Mouse (Mus musculus): ENCODE measurements around the gene Ralb. TPM values are rescaled to one million over a fixed set of nuclear protein-coding genes. Genes with fewer than 3 reads are reported as not detected.

Gene Ralb
- polyA plus RNA-seq, 1 experiment from 2014 or later: 43.9 TPM

DNA sequence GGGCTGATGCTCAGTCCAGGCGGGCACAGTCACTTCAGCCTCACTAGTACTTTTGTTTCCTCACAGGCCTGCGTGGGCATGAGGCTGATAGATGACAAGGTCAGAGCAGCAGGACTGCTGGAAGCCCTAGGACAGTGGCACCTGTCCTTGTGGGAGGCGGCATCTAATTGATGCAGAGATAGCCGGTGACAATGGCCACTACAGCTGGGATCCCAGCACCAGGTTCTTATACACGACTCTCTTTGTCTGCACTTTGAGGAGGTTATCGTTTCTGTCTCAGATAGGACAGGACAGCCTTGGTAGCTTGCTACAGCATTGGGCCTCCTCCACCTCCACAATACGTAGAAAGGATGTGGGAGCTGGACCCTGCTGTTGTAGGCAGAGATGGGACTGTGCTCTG is 18.8 kb upstream of the Ralb start:
- Histone ChIP-seq H3K9ac (no peak overlapping the region), H3K4me3 (replicated peaks) (no peak overlapping the region), H3K4me1 (replicated peaks) (peaks cover 45% of the 10 kb centered on the region), H3K36me3 (peaks cover 17% of the 10 kb centered on the region), H3K27me3 (no peaks in the 10 kb centered on the region), H3K9me3 (replicated peaks) (no peaks in the 10 kb centered on the region; the same call in 1 of the 2 replicates), H3K4me2 (no peak overlapping the region), H3K27ac (no peak overlapping the region)
- ATAC-seq (ENCODE audit: low read depth) (no peak), DNase-seq (no peak)
- WGBS (ENCODE audit: insufficient replicate concordance): 77% methylated on average over 7 of the region's 7 CpGs

DNA sequence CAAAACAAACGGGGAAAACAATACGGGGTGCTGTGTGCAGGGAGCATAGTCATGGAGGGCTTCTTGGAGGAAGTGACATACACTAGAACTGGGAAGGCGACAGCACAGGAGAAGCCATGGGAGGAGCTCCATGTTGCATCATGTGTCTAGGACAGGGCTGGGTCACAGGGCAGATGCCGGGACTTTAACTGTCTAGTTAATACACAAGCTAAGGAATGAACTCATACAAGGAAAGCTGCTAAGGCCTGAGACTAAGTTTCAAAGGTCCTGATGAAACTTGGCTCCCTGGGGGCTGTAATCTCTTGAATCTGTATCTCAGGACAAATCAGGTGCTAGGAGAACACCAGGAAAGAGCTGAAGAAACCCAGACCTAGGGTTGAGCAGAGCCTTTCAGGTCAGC is 18.1 kb upstream of the Ralb start:
- H3K4me1 ChIP-seq (replicated peaks): peaks cover 52% of the 10 kb centered on the region
- H3K9ac ChIP-seq: no peak overlapping the region
- H3K27ac ChIP-seq: no peak overlapping the region
- peaks cover 12% of the 10 kb centered on the region for H3K36me3 ChIP-seq
- H3K27me3 ChIP-seq: no peaks in the 10 kb centered on the region
- H3K4me2 ChIP-seq: no peak overlapping the region
- ATAC-seq (ENCODE audit: low read depth): no peak
- no peaks in the 10 kb centered on the region; the same call in 1 of the 2 replicates for H3K9me3 ChIP-seq (replicated peaks)
- 63% methylated on average over 4 of the region's 4 CpGs for whole genome bisulfite sequencing (ENCODE audit: insufficient replicate concordance)
- DNase-seq: no peak
- no peak overlapping the region for H3K4me3 ChIP-seq (replicated peaks)

DNA sequence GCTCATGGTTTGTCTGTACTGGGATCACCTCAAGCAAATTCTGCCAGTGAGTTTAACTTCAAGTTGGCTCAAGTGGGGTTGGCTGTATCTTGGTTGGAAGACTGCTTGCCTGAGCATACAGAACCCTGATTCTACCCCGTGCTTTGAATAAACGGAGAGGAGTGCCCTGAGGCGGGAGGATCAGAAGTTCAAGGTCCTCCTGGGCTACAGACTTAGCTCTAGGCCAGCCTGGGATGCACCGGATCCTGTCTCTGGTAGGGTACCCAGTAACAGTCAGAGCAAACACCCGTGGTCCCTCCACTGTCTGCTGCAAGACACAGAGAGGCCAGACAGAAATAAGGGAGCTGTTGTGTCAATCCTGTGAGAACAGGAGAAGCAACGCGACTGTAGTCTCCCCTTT is 17.1 kb upstream of the Ralb start:
- Histone ChIP-seq H3K9me3 (replicated peaks) (no peaks in the 10 kb centered on the region), H3K4me3 (replicated peaks) (no peak overlapping the region), H3K36me3 (peaks cover 1% of the 10 kb centered on the region; the same call in 1 of the 2 replicates), H3K4me2 (no peak overlapping the region), H3K4me1 (replicated peaks) (peaks cover 45% of the 10 kb centered on the region), H3K27me3 (no peaks in the 10 kb centered on the region), H3K9ac (no peak overlapping the region), H3K27ac (no peak overlapping the region)
- ATAC-seq (ENCODE audit: low read depth): no peak
- 82% methylated on average over 7 of the region's 7 CpGs for WGBS (ENCODE audit: insufficient replicate concordance)
- no peak for DNase-seq

GRCm38 (mm10) chr1:119521029-119521428 is 16.4 kb upstream of the Ralb start:
- no peaks in the 10 kb centered on the region for H3K27me3 ChIP-seq
- no peak overlapping the region for H3K4me2 ChIP-seq
- H3K9ac ChIP-seq: no peak overlapping the region
- no peaks in the 10 kb centered on the region for H3K36me3 ChIP-seq
- no peak overlapping the region for H3K4me3 ChIP-seq (replicated peaks)
- peaks cover 38% of the 10 kb centered on the region for H3K4me1 ChIP-seq (replicated peaks)
- ATAC-seq (ENCODE audit: low read depth) (no peak), DNase-seq (no peak)
- no peaks in the 10 kb centered on the region for H3K9me3 ChIP-seq (replicated peaks)
- H3K27ac ChIP-seq: no peak overlapping the region
- 45% methylated on average over 2 of the region's 2 CpGs for WGBS (ENCODE audit: insufficient replicate concordance)

GRCm38 (mm10) chr1:119519286-119519685 is 14.7 kb upstream of the Ralb start:
- no peak overlapping the region for H3K4me3 ChIP-seq (replicated peaks)
- H3K27ac ChIP-seq: no peak overlapping the region
- H3K27me3 ChIP-seq: no peaks in the 10 kb centered on the region
- no peak overlapping the region for H3K4me2 ChIP-seq
- 71% methylated on average over 6 of the region's 6 CpGs for WGBS (ENCODE audit: insufficient replicate concordance)
- H3K36me3 ChIP-seq: no peaks in the 10 kb centered on the region
- DNase-seq (no peak), ATAC-seq (ENCODE audit: low read depth) (no peak)
- peaks cover 24% of the 10 kb centered on the region for H3K4me1 ChIP-seq (replicated peaks)
- no peaks in the 10 kb centered on the region for H3K9me3 ChIP-seq (replicated peaks)
- H3K9ac ChIP-seq: no peak overlapping the region

DNA sequence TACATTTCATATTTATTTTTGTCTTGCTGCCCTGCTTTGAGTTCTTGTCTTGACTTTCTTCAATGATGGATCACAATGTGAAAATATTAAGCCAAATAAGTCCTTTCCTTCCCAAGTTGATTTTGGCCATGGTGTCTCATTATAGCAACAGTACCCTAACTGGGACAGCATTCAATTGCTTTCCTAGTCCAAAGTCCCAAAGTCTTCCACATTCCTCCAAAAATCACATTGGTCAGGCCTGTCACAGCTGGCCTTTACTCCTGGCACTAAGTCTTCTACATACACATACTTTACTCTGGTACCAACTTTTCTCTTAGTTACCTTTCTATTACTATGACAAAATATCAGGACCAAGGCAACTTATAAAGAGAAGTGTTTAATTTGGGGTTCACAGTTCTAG is 14.2 kb upstream of the Ralb start:
- ATAC-seq (ENCODE audit: low read depth) (no peak), DNase-seq (no peak)
- peaks cover 19% of the 10 kb centered on the region for H3K4me1 ChIP-seq (replicated peaks)
- no peak overlapping the region for H3K9ac ChIP-seq
- no peaks in the 10 kb centered on the region for H3K27me3 ChIP-seq
- H3K27ac ChIP-seq: no peak overlapping the region
- H3K36me3 ChIP-seq: no peaks in the 10 kb centered on the region
- H3K9me3 ChIP-seq (replicated peaks): no peaks in the 10 kb centered on the region
- H3K4me3 ChIP-seq (replicated peaks): no peak overlapping the region
- no peak overlapping the region for H3K4me2 ChIP-seq

GRCm38 (mm10) chr1:119518060-119518459 is 13.5 kb upstream of the Ralb start:
- Histone ChIP-seq H3K9ac (no peak overlapping the region), H3K4me1 (replicated peaks) (peaks cover 16% of the 10 kb centered on the region; the same call in 1 of the 2 replicates), H3K36me3 (no peaks in the 10 kb centered on the region), H3K27ac (no peak overlapping the region), H3K9me3 (replicated peaks) (no peaks in the 10 kb centered on the region), H3K27me3 (no peaks in the 10 kb centered on the region), H3K4me3 (replicated peaks) (no peak overlapping the region), H3K4me2 (no peak overlapping the region)
- no peak for ATAC-seq (ENCODE audit: low read depth)
- 62% methylated on average over 7 of the region's 7 CpGs for WGBS (ENCODE audit: insufficient replicate concordance)
- DNase-seq: no peak

DNA sequence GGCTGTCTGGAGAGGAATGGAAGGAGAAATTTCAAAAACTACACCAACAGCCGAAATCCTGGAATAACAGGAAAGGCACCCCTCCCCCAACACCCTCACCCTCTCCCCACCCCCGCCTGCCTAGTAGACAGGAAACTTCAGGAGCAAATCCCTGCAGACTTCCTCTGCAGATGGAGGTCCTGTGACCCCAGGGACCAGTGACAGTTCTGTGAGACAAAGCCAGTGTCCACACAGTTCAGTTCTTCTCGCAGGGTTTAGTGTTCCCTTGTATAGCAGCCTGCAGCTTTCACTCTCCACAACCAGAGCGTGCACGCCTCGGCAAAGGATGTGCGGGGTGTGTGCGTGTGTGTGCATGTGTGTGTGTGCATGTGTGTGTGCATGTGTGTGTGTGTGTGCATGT is 6.3 kb upstream of the Ralb start:
- no peaks in the 10 kb centered on the region for H3K36me3 ChIP-seq
- no peak overlapping the region for H3K9ac ChIP-seq
- no peak overlapping the region for H3K4me3 ChIP-seq (replicated peaks)
- 50% methylated on average over 8 of the region's 8 CpGs for WGBS (ENCODE audit: insufficient replicate concordance)
- H3K4me2 ChIP-seq: no peak overlapping the region
- ATAC-seq (ENCODE audit: low read depth) (no peak), DNase-seq (no peak)
- H3K4me1 ChIP-seq (replicated peaks): peaks cover 4% of the 10 kb centered on the region
- H3K9me3 ChIP-seq (replicated peaks): no peaks in the 10 kb centered on the region
- H3K27ac ChIP-seq: no peak overlapping the region
- H3K27me3 ChIP-seq: peaks cover 26% of the 10 kb centered on the region

DNA sequence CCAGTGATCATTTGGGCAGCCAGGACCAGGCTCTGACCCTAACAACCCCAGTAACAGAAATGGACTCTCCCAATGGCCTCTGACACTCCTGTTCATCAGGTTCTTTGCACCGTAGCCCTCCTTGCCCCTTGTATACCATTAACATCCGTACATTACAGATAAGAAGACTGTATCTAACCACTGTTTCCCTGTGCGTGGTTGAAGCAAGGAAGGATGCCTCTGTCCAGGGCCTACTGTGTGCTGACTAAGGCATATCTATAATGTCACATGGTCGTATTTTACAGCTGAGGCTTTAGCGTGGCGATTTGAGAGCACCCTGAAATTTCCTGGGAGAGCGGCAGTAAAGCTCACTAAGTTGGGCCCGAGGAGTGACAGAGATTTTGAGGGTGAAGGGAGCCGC is 5.8 kb upstream of the Ralb start:
- peaks cover 7% of the 10 kb centered on the region for H3K4me1 ChIP-seq (replicated peaks)
- DNase-seq: no peak
- no peaks in the 10 kb centered on the region for H3K9me3 ChIP-seq (replicated peaks)
- H3K4me2 ChIP-seq: no peak overlapping the region
- peaks cover 26% of the 10 kb centered on the region for H3K27me3 ChIP-seq
- H3K36me3 ChIP-seq: no peaks in the 10 kb centered on the region
- H3K27ac ChIP-seq: no peak overlapping the region
- no peak for ATAC-seq (ENCODE audit: low read depth)
- H3K4me3 ChIP-seq (replicated peaks): no peak overlapping the region
- H3K9ac ChIP-seq: no peak overlapping the region
- WGBS (ENCODE audit: insufficient replicate concordance): 20% methylated on average over 9 of the region's 9 CpGs

- peaks cover 16% of the 10 kb centered on the region for H3K4me1 ChIP-seq (replicated peaks)
- peaks cover 26% of the 10 kb centered on the region for H3K27me3 ChIP-seq
- H3K9me3 ChIP-seq (replicated peaks): no peaks in the 10 kb centered on the region
- H3K4me3 ChIP-seq (replicated peaks): no peak overlapping the region
- no peak overlapping the region for H3K9ac ChIP-seq
- WGBS (ENCODE audit: insufficient replicate concordance): 60% methylated on average over 7 of the region's 7 CpGs
- no peaks in the 10 kb centered on the region for H3K36me3 ChIP-seq
- DNase-seq (no peak), ATAC-seq (ENCODE audit: low read depth) (no peak)
- no peak overlapping the region for H3K27ac ChIP-seq
- no peak overlapping the region for H3K4me2 ChIP-seq
These were observed 4.9 kb upstream of the Ralb start for GRCm38 (mm10) chr1:119509474-119509873.

DNA sequence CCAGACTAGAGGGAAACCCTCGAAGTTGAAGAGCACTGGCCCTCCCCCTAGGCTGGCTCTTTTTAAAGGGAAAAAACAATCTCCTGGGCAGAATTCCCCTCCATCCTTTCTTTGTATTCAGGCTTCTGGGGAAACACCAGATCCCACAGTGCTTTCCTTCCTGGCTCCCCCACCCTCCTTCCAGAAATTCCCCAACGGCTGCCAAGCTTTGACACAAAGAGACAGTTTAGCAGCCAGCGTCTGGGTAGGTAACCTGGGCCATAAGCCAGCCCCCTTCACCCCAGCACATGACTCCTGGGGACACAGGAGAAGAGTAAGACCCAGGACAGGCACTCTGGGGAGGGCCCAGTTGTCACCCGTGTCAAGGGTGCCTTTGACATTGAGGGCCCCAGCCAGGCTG is 4.0 kb upstream of the Ralb start:
- DNase-seq: no peak

DNA sequence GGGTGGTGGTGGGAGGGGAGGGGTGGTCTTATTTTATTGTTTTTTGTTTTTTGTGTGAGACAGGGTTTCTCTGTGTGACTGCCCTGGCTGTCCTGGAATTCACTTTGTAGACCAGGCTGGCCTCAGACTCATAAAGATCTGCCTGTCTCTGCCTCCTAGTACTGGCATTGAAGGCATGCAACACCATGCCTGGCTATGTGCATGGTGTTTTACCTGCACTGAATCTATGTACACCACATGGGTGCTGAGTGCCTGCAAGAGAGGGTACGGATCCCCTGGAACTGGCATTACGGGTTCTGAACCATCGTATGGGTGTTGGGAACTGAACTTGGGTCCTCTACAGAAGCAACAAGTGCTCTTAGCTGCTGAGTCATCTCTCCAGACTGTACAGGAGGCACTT is 1.4 kb upstream of the Ralb start:
- Histone ChIP-seq H3K4me2 (no peak overlapping the region), H3K4me3 (replicated peaks) (no peak overlapping the region), H3K9me3 (replicated peaks) (no peaks in the 10 kb centered on the region), H3K4me1 (replicated peaks) (peaks cover 51% of the 10 kb centered on the region), H3K36me3 (0 out of 2 replicates have a peak, but pooled peaks cover 3% of the 10 kb centered on the region), H3K9ac (no peak overlapping the region), H3K27ac (no peak overlapping the region), H3K27me3 (peaks cover 26% of the 10 kb centered on the region)
- no peak for ATAC-seq (ENCODE audit: low read depth)
- 80% methylated on average over 3 of the region's 3 CpGs for WGBS (ENCODE audit: insufficient replicate concordance)
- DNase-seq: no peak

More for the DNA sequence above, 4.0 kb upstream of the Ralb start:
- WGBS (ENCODE audit: insufficient replicate concordance): 35% methylated on average over 4 of the region's 4 CpGs
- Histone ChIP-seq H3K4me1 (replicated peaks) (peaks cover 25% of the 10 kb centered on the region), H3K4me3 (replicated peaks) (no peak overlapping the region), H3K4me2 (no peak overlapping the region), H3K9ac (no peak overlapping the region), H3K36me3 (no peaks in the 10 kb centered on the region), H3K9me3 (replicated peaks) (no peaks in the 10 kb centered on the region), H3K27ac (no peak overlapping the region), H3K27me3 (peaks cover 26% of the 10 kb centered on the region)
- ATAC-seq (ENCODE audit: low read depth): no peak
